Mouse (Mus musculus): ENCODE measurements around the gene Gm15127. TPM values are rescaled to one million over a fixed set of nuclear protein-coding genes. Genes with fewer than 3 reads are reported as not detected.
"Not testable (repeated sequence)": the region's sequence is repeated elsewhere in the genome, so short reads cannot be mapped to it uniquely, and the experiment has no call there.

Gm15127 gene
- polyA plus RNA-seq (2012; rRNA removed), result not detected in 2 replicates

DNA sequence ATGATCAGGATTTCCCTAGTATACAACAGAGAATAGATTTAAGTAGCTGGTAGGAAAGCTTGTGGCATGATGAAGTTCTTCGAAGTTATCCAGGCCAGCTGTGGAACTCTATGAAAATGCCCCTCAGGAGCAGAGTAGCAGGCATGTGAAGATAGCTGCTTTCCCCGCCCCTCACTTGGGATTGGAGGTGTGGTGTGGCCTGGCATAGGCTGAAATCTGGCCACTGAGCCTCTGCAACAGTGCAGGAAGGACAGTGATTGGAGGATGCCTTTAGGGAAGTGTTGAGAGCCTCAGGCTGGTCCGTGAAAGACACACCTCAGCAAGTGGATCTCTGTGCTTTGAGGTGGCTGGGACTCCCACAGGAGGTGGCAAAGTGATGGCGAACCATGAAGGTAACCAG, at the start of gene Gm15127:
Gene Gm15127, plus strand, starts transcription at position 301 of the 400 bp plus-strand sequence.
- not testable (repeated sequence) for DNase-seq (ENCODE audit: low spot score)

DNA sequence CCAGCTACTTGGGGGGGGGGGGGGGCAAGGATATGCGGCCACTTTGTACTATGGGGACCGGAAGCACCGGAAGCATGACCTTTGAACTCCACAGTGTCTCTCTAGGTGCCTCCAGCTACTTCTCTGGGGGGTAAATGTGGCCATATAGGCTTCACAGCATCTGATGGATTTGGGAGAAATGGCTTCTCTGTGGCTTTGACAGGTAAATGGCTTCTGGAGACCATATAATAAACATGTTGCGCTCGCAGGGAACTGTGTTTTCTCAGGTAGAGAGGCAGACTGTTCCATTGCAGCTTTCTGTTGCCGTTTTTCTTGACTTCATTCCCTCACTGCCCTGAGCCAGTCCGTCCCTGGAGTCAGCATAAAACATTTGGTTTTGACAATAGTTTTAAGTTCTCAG, 48.3 kb upstream of the Gm15127 start, which contains the start of gene Gm8334:
Gene Gm8334, minus strand, starts transcription at position 101 of the 400 bp plus-strand sequence.
- DNase-seq (ENCODE audit: low spot score), result not testable (repeated sequence)

DNA sequence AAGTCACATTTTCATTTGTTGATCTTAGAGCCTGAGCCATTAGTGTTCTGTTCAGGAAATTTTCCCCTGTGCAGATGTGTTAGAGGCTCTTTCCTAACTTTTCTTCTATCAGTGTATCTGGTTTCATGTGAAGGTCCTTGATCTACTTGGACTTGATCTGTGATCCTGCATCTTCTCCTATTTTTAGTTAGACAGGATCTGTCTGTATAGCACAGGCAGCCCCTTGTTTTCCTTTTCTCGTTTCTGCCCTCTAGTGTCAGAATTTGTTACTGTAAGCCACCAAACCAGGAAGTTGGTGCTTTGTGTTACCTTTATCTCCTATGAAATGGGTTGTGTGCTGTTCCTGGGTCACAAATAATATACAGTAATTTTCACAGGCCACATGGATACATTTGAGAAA, 12.9 kb downstream of the Gm15127 start:
- not testable (repeated sequence) for DNase-seq (ENCODE audit: low spot score)

Other genes with a start within 250 kb of the Gm15127 start
- not detected in 2 replicates for gene Gm15114, start 174.6 kb upstream of the Gm15127 start, polyA plus RNA-seq (2012; rRNA removed)
- not detected in 2 replicates for gene Gm8334, start 48.4 kb upstream of the Gm15127 start, polyA plus RNA-seq (2012; rRNA removed)
- not detected in 2 replicates for gene Luzp4, start 194.0 kb downstream of the Gm15127 start, polyA plus RNA-seq (2012; rRNA removed)